Mouse (Mus musculus) CH12.LX (cell line): Measurements from ENCODE around the gene March8.

Source experiments
- CTCF ChIP-seq, 2 experiments: IDR thresholded peaks in 1 of 2; conservative IDR thresholded peaks in 1 of 2; 2 replicates each; pipeline ENCODE4 v1.5.1; 2011 to 2012; ENCODE audit warnings: low read depth in 2 of 2, low read length in 2 of 2, improper control_type of control experiment in 1 of 2, inconsistent platforms in 1 of 2, mild to moderate bottlenecking in 1 of 2, moderate library complexity in 1 of 2
- E2F4 ChIP-seq: IDR thresholded peaks from 2 replicates; pipeline ENCODE4 v1.6.1; 2011; ENCODE audit warnings: low read depth, low read length, improper control_type of control experiment; ENCODE audit not compliant: insufficient replicate concordance
- POLR2A ChIP-seq: IDR thresholded peaks from 2 replicates; pipeline ENCODE4 v1.6.1; 2011; ENCODE audit warnings: low read depth, mild to moderate bottlenecking, improper control_type of control experiment, low read length
- SMC3 ChIP-seq: IDR thresholded peaks from 2 replicates; pipeline ENCODE4 v1.6.1; 2011; ENCODE audit warnings: low read depth, low read length, improper control_type of control experiment
- TCF12 ChIP-seq: IDR thresholded peaks from 2 replicates; pipeline ENCODE4 v1.6.1; 2014; ENCODE audit warnings: low read depth, mild to moderate bottlenecking, inconsistent platforms, low read length, improper control_type of control experiment
- USF1 ChIP-seq: IDR thresholded peaks from 2 replicates; pipeline ENCODE4 v1.6.1; 2014; ENCODE audit warnings: low read depth, mild to moderate bottlenecking, inconsistent platforms, low read length, improper control_type of control experiment
- ZKSCAN1 ChIP-seq: IDR thresholded peaks from 2 replicates; pipeline ENCODE4 v1.6.1; 2012; ENCODE audit warnings: low read depth, inconsistent platforms, low read length, improper control_type of control experiment, borderline replicate concordance

- TF ChIP-seq ZKSCAN1 (no peak), SMC3 (no peak), CTCF (conservative IDR thresholded peaks at IDR 0.05 in 1 of 2, IDR thresholded peaks at IDR 0.05 in 1 of 2; ENCODE audit: low read depth in 2 of 2, low read length in 2 of 2) (no peak), USF1 (no peak), POLR2A (no peak), E2F4 (no peak), TCF12 (no peak)
These were observed 67.9 kb downstream of the March8 start for GRCm38 (mm10) chr6:116405715-116406114.
